Mouse (Mus musculus): ENCODE results near the gene Zfp300.

The Zfp300 gene

GRCm38 (mm10) chrX:21088983-21089866 lies at the start of gene Zfp300:
TSS of gene Zfp300 (minus strand) at chrX:21089527.
- DNase-seq (ENCODE audit: low read depth): peak; percentile 35

GRCm38 (mm10) chrX:21115520-21115919 lies 26.2 kb upstream of the Zfp300 start, which contains the start of gene Ssxa1:
TSS of gene Ssxa1 (plus strand) at chrX:21115820.
- DNase-seq (ENCODE audit: low read depth): no peak

DNA sequence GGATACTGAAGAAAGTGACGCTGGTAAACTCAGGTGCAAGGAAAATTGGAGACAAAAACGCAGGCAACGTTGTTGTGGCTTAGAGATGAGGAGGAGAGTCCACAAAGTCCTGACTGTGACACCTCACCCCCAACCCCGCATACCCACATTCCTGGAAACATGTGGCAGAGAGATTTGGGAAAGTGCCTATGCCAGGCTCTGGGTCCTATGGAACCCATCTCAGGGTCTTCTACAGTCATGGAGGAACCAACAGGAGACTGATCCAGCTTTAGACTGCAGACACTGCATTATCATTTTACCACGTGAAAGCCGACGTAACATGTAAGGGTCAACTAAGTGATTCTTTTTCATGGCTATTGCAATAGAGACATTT lies 526 bp upstream of the Zfp300 start:
- no peak for DNase-seq (ENCODE audit: low read depth)

- DNase-seq (ENCODE audit: low read depth): no peak
Observed at GRCm38 (mm10) chrX:21088645-21088982, 713 bp downstream of the Zfp300 start.

- DNase-seq (ENCODE audit: low read depth): no peak
Observed at GRCm38 (mm10) chrX:21068106-21068505, 21.2 kb downstream of the Zfp300 start, which contains the start of gene Spaca5. TSS of gene Spaca5 (plus strand) at chrX:21068406.

- no peak for DNase-seq (ENCODE audit: low read depth)
Observed at GRCm38 (mm10) chrX:21062544-21062890, 26.8 kb downstream of the Zfp300 start.

- DNase-seq (ENCODE audit: low read depth): peak; percentile 49
Observed at GRCm38 (mm10) chrX:21061866-21062543, 27.3 kb downstream of the Zfp300 start, which contains the start of gene Zfp182. TSS of gene Zfp182 (minus strand) at chrX:21062316.

DNA sequence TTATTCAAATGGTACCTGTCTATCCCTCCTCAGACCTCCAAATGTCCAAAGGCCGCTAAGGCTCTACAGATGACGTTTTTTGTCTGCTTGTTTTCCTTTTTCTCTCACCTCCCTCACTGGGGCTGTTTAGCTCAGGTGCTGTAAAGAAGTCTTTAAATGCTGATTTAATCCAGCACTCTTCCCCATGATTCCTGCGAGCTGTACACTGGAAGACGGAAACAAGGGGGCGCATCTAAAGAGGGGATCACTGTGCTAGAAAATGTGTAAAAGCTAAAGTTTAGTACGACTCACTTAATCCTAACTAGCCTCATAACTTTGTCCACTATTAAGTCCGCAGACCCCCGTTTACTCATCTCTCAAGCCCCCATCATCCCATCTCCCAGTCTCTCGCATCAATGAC lies 27.9 kb downstream of the Zfp300 start:
- DNase-seq (ENCODE audit: low read depth): peak; percentile 4

Data from c-Kit-positive CD71-negative TER-119-negative erythroid progenitor cells, embryonic 14.5 days (primary cell).